Mouse (Mus musculus) heart, adult 2 months (tissue): ENCODE measurements at regions not wholly inside any gene's neighbourhood (a gene's known extent, or its start where the extent isn't known, plus 50 kb on each side); places are given as distances from the start of the nearest gene placed in this dataset.

ENCODE experiments used
- DNase-seq, 2 experiments: peaks; one replicate each; pipeline ENCODE4 v3.0.0; 2021
- H3K27ac ChIP-seq: fragments of 200-600 bp; 2 replicates; pipeline ENCODE4 v1.8.1; 2022
- H3K27me3 ChIP-seq: fragments of 200-500 bp; 2 replicates; pipeline ENCODE4 v1.6.1; 2012; ENCODE audit warnings: mild to moderate bottlenecking, low read length, inconsistent platforms, mixed read lengths; ENCODE audit not compliant: control insufficient read depth, insufficient read depth
- H3K36me3 ChIP-seq: fragments of 200-500 bp; 2 replicates; pipeline ENCODE4 v1.6.1; 2012; ENCODE audit warnings: low read length, inconsistent platforms; ENCODE audit not compliant: control insufficient read depth, insufficient read depth
- H3K4me1 ChIP-seq: fragments of 200-500 bp; 2 replicates; pipeline ENCODE4 v1.6.1; 2011; ENCODE audit warnings: low read length; ENCODE audit not compliant: control insufficient read depth, insufficient read depth
- H3K4me3 ChIP-seq: fragments of 200-600 bp; 2 replicates; pipeline ENCODE4 v1.8.1; 2022
- H3K79me2 ChIP-seq: fragments of 200-500 bp; replicated peaks from 2 replicates; pipeline ENCODE4 v1.6.1; 2012; ENCODE audit warnings: mild to moderate bottlenecking, inconsistent platforms, low read length, moderate library complexity, mixed read lengths; ENCODE audit not compliant: control insufficient read depth, insufficient read depth
- H3K9ac ChIP-seq: fragments of 200-500 bp; 2 replicates; pipeline ENCODE4 v1.6.1; 2012; ENCODE audit warnings: low read depth, mild to moderate bottlenecking, control low read depth, inconsistent platforms, low read length, mixed read lengths
- CTCF ChIP-seq: fragments of 200-600 bp; IDR thresholded peaks from 2 replicates; pipeline ENCODE4 v1.8.1; 2022; ENCODE audit warnings: antibody characterized with exemption, mild to moderate bottlenecking, moderate library complexity
- EP300 ChIP-seq: fragments of 200-500 bp; IDR thresholded peaks from 2 replicates; pipeline ENCODE4 v1.6.1; 2011; ENCODE audit warnings: low read depth, low read length, control low read depth; ENCODE audit not compliant: insufficient read depth
- POLR2A ChIP-seq: fragments of 200-500 bp; IDR thresholded peaks from 2 replicates; pipeline ENCODE4 v1.6.1; 2011; ENCODE audit warnings: mild to moderate bottlenecking, low read depth, low read length, control low read depth; ENCODE audit not compliant: insufficient read depth
- WGBS: fragments of 180-500 bp; shearing (Covaris S2); methylation state at CpG from one replicate; pipeline ENCODE4 v1.1.7; 2018; 5-methylcytosine and 5-hydroxymethylcytosine counted together
- intact Hi-C: fragments of 180-260 bp; cut with DNase I; formaldehyde crosslinking; loops from one replicate; pipeline ENCODE4 v1.15.1; 2025

- no peak for DNase-seq
- Histone ChIP-seq H3K4me3 (no peak overlapping the region), H3K27me3 (no peaks in the 10 kb centered on the region), H3K9ac (no peak overlapping the region), H3K36me3 (no peaks in the 10 kb centered on the region), H3K27ac (no peak overlapping the region), H3K79me2 (no peaks in the 10 kb centered on the region), H3K4me1 (no peaks in the 10 kb centered on the region)
- WGBS = 81% methylated on average over 1 of the region's 1 CpGs
- TF ChIP-seq POLR2A (no peak), CTCF (no peak), EP300 (no peak)
- intact Hi-C loops = no loop called here
Measured at GRCm38 (mm10) chr12:47383225-47383624, 564.5 kb upstream of the Nova1 start.

GRCm38 (mm10) chr12:47353269-47353668, 534.5 kb upstream of the Nova1 start:
- 45% methylated on average over 2 of the region's 2 CpGs for WGBS
- intact Hi-C loops = no loop called here

GRCm38 (mm10) chr12:47351229-47351628, 532.5 kb upstream of the Nova1 start:
- Histone ChIP-seq H3K27ac (no peak overlapping the region), H3K36me3 (no peaks in the 10 kb centered on the region), H3K4me1 (no peaks in the 10 kb centered on the region), H3K79me2 (no peaks in the 10 kb centered on the region), H3K9ac (no peak overlapping the region), H3K27me3 (no peaks in the 10 kb centered on the region), H3K4me3 (no peak overlapping the region)
- 61% methylated on average over 1 of the region's 1 CpGs for WGBS
- intact Hi-C loops = no loop called here
- no peak for DNase-seq
- no peak for TF ChIP-seq CTCF
- TF ChIP-seq EP300 = no peak
- TF ChIP-seq POLR2A = no peak

More at GRCm38 (mm10) chr12:47353269-47353668, 534.5 kb upstream of the Nova1 start:
- Histone ChIP-seq H3K4me3 (no peak overlapping the region), H3K27me3 (no peaks in the 10 kb centered on the region), H3K79me2 (no peaks in the 10 kb centered on the region), H3K27ac (no peak overlapping the region), H3K9ac (no peak overlapping the region), H3K36me3 (no peaks in the 10 kb centered on the region), H3K4me1 (no peaks in the 10 kb centered on the region)
- DNase-seq = no peak
- TF ChIP-seq CTCF (no peak), EP300 (no peak), POLR2A (no peak)

- no peak for DNase-seq
- H3K4me3 ChIP-seq = no peak overlapping the region
Measured at GRCm38 (mm10) chr12:47313413-47313812, 494.7 kb upstream of the Nova1 start.

GRCm38 (mm10) chr12:47275904-47276303, 457.2 kb upstream of the Nova1 start:
- 70% methylated on average over 3 of the region's 3 CpGs for WGBS
- TF ChIP-seq CTCF (no peak), EP300 (no peak), POLR2A (no peak)
- Histone ChIP-seq H3K4me3 (no peak overlapping the region), H3K79me2 (no peaks in the 10 kb centered on the region), H3K27ac (no peak overlapping the region), H3K4me1 (no peaks in the 10 kb centered on the region), H3K36me3 (no peaks in the 10 kb centered on the region), H3K27me3 (no peaks in the 10 kb centered on the region), H3K9ac (no peak overlapping the region)
- no peak for DNase-seq
- intact Hi-C loops = no loop called here

More at GRCm38 (mm10) chr12:47313413-47313812, 494.7 kb upstream of the Nova1 start:
- no peak overlapping the region for H3K27ac ChIP-seq
- TF ChIP-seq CTCF (peak; percentile 52), EP300 (no peak)
- intact Hi-C loops = no loop called here
- no peaks in the 10 kb centered on the region for H3K36me3 ChIP-seq
- no peaks in the 10 kb centered on the region for H3K4me1 ChIP-seq
- H3K9ac ChIP-seq = no peak overlapping the region
- WGBS = 10% methylated on average over 2 of the region's 2 CpGs
- H3K27me3 ChIP-seq = no peaks in the 10 kb centered on the region
- H3K79me2 ChIP-seq = no peaks in the 10 kb centered on the region

- intact Hi-C loops = no loop called here
- Histone ChIP-seq H3K27me3 (no peaks in the 10 kb centered on the region), H3K4me1 (no peaks in the 10 kb centered on the region), H3K9ac (no peak overlapping the region), H3K79me2 (no peaks in the 10 kb centered on the region), H3K27ac (no peak overlapping the region), H3K4me3 (no peak overlapping the region), H3K36me3 (no peaks in the 10 kb centered on the region)
- WGBS = 59% methylated on average over 2 of the region's 2 CpGs
- no peak for TF ChIP-seq EP300
- TF ChIP-seq POLR2A = no peak
- no peak for TF ChIP-seq CTCF
- DNase-seq = no peak
Measured at GRCm38 (mm10) chr12:47272309-47272708, 453.6 kb upstream of the Nova1 start.

GRCm38 (mm10) chr12:47264118-47264517, 445.4 kb upstream of the Nova1 start:
- 56% methylated on average over 1 of the region's 1 CpGs for WGBS
- no peak overlapping the region for H3K4me3 ChIP-seq
- TF ChIP-seq POLR2A (no peak), EP300 (no peak), CTCF (no peak)

More at GRCm38 (mm10) chr12:47264118-47264517, 445.4 kb upstream of the Nova1 start:
- no peak for DNase-seq
- Histone ChIP-seq H3K79me2 (no peaks in the 10 kb centered on the region), H3K27ac (no peak overlapping the region), H3K4me1 (no peaks in the 10 kb centered on the region), H3K36me3 (no peaks in the 10 kb centered on the region), H3K9ac (no peak overlapping the region), H3K27me3 (no peaks in the 10 kb centered on the region)
- intact Hi-C loops = no loop called here
